Mouse (Mus musculus) CH12.LX (cell line): ENCODE results near the gene Med11.
"Not testable (repeated sequence)": the region's sequence is repeated elsewhere in the genome, so short reads cannot be mapped to it uniquely, and the experiment has no call there.

Source experiments
- CTCF ChIP-seq, 2 experiments: IDR thresholded peaks in 1 of 2; conservative IDR thresholded peaks in 1 of 2; 2 replicates each; pipeline ENCODE4 v1.5.1; 2011 to 2012; ENCODE audit warnings: low read depth in 2 of 2, low read length in 2 of 2, improper control_type of control experiment in 1 of 2, inconsistent platforms in 1 of 2, mild to moderate bottlenecking in 1 of 2, moderate library complexity in 1 of 2
- ELF1 ChIP-seq: IDR thresholded peaks from 2 replicates; pipeline ENCODE4 v1.6.1; 2014; ENCODE audit warnings: low read depth, mild to moderate bottlenecking, inconsistent platforms, low read length, improper control_type of control experiment
- ETS1 ChIP-seq: conservative IDR thresholded peaks from 2 replicates; pipeline ENCODE4 v1.6.1; 2012; ENCODE audit warnings: low read depth, mild to moderate bottlenecking, inconsistent platforms, low read length, improper control_type of control experiment, moderate library complexity
- MAX ChIP-seq: IDR thresholded peaks from 2 replicates; pipeline ENCODE4 v1.6.1; 2011; ENCODE audit warnings: low read length, improper control_type of control experiment
- MXI1 ChIP-seq: IDR thresholded peaks from 2 replicates; pipeline ENCODE4 v1.6.1; 2011; ENCODE audit warnings: mild to moderate bottlenecking, low read depth, low read length, improper control_type of control experiment
- NELFE ChIP-seq: IDR thresholded peaks from 2 replicates; pipeline ENCODE4 v1.6.1; 2011; ENCODE audit warnings: low read depth, low read length, improper control_type of control experiment
- POLR2AphosphoS2 ChIP-seq: IDR thresholded peaks from 2 replicates; pipeline ENCODE4 v1.6.1; 2011; ENCODE audit warnings: low read depth, low read length, improper control_type of control experiment
- RCOR1 ChIP-seq: conservative IDR thresholded peaks from 2 replicates; pipeline ENCODE4 v1.6.1; 2012; ENCODE audit warnings: low read depth, mild to moderate bottlenecking, inconsistent platforms, low read length, improper control_type of control experiment
- ZNF384 ChIP-seq: IDR thresholded peaks from 2 replicates; pipeline ENCODE4 v1.6.1; 2012; ENCODE audit warnings: low read depth, low read length, improper control_type of control experiment, inconsistent platforms

DNA sequence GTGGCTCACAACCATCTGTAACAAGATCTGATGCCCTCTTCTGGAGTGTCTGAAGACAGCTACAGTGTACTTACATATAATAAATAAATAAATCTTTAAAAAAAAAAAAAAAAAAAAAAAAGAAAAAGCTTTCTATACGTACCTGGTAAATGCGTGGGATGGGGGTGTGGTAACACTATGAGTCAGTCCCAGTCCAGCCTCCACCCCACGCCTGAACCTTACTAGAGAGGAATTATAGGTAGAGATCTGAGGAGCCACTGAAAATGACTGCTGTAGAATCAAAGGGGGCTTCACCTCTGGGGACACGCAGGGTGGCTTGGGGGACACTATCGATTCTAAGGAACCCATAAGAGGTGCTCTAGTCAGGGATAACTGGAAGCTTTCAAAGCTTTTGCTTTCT is 21.6 kb downstream of the Med11 start:
- TF ChIP-seq CTCF (conservative IDR thresholded peaks at IDR 0.05 in 1 of 2, IDR thresholded peaks at IDR 0.05 in 1 of 2; ENCODE audit: low read depth in 2 of 2, low read length in 2 of 2); NELFE; ZNF384; RCOR1; ELF1; MXI1; MAX; POLR2AphosphoS2; ETS1: not testable (repeated sequence)
